Mouse (Mus musculus) testis, adult 2 months (tissue): ENCODE data around the gene Zfp706. TPM values are rescaled to one million over a fixed set of nuclear protein-coding genes. Genes with fewer than 3 reads are reported as not detected.
A peak's percentile ranks its signal among the peaks of the same experiment; 100 is the strongest.
"Not testable (repeated sequence)": the region's sequence is repeated elsewhere in the genome, so short reads cannot be mapped to it uniquely, and the experiment has no call there.

Source experiments
- H3K27ac ChIP-seq: fragments of 200-500 bp; 2 replicates; pipeline ENCODE4 v1.5.1; 2012; ENCODE audit warnings: low read depth, low read length; ENCODE audit not compliant: control insufficient read depth, insufficient read depth
- H3K27me3 ChIP-seq: fragments of 200-500 bp; 2 replicates; pipeline ENCODE4 v1.6.1; 2012; ENCODE audit warnings: mild to moderate bottlenecking, low read length, moderate library complexity; ENCODE audit not compliant: control insufficient read depth, insufficient read depth
- H3K36me3 ChIP-seq: fragments of 200-500 bp; 2 replicates; pipeline ENCODE4 v1.6.1; 2012; ENCODE audit warnings: mild to moderate bottlenecking, low read length; ENCODE audit not compliant: control insufficient read depth, insufficient read depth
- H3K4me1 ChIP-seq: fragments of 200-500 bp; 2 replicates; pipeline ENCODE4 v1.6.1; 2012; ENCODE audit warnings: low read length; ENCODE audit not compliant: control insufficient read depth, insufficient read depth
- H3K4me3 ChIP-seq: fragments of 200-500 bp; 2 replicates; pipeline ENCODE4 v1.5.1; 2012; ENCODE audit warnings: low read depth, mild to moderate bottlenecking, low read length, moderate library complexity, mixed read lengths; ENCODE audit not compliant: control insufficient read depth
- CTCF ChIP-seq: fragments of 200-500 bp; IDR thresholded peaks from 2 replicates; pipeline ENCODE4 v1.5.1; 2012; ENCODE audit warnings: low read depth, mild to moderate bottlenecking, inconsistent platforms, low read length, moderate library complexity; ENCODE audit not compliant: control insufficient read depth, insufficient read depth, insufficient replicate concordance
- POLR2A ChIP-seq: fragments of 200-500 bp; IDR thresholded peaks from 2 replicates; pipeline ENCODE4 v1.6.1; 2012; ENCODE audit warnings: low read depth, mild to moderate bottlenecking, inconsistent platforms, low read length, moderate library complexity; ENCODE audit not compliant: control insufficient read depth
- polyA plus RNA-seq: library from polyadenylated mRNA; depleted of rRNA; stranded (reverse); fragments of >200 nt; gene quantifications from 2 replicates; pipeline ENCODE4 v1.2.3, GENCODE M21; 2012

The Zfp706 gene
- polyA plus RNA-seq, 1 experiment, result 74.4 TPM

- H3K4me1 ChIP-seq, result peaks cover 4% of the 10 kb centered on the region
- H3K27me3 ChIP-seq, result no peaks in the 10 kb centered on the region
- TF ChIP-seq CTCF (no peak), POLR2A (no peak)
- H3K36me3 ChIP-seq, result no peaks in the 10 kb centered on the region
- H3K4me3 ChIP-seq, result no peak overlapping the region
- H3K27ac ChIP-seq, result peak overlapping the region; percentile 17; the same call in 1 of the 2 replicates
These were observed 973 bp upstream of the Zfp706 start for GRCm38 (mm10) chr15:37008546-37008945.

GRCm38 (mm10) chr15:37007959-37008419 lies 416 bp upstream of the Zfp706 start:
- no peak for TF ChIP-seq POLR2A
- no peak for TF ChIP-seq CTCF
- Histone ChIP-seq H3K27me3 (no peaks in the 10 kb centered on the region), H3K36me3 (no peaks in the 10 kb centered on the region; the same call in 1 of the 2 replicates), H3K27ac (peak overlapping the region; percentile 97), H3K4me1 (peaks cover 4% of the 10 kb centered on the region), H3K4me3 (peak overlapping the region; percentile 88)

- Histone ChIP-seq H3K4me1 (peaks cover 4% of the 10 kb centered on the region), H3K36me3 (no peaks in the 10 kb centered on the region; the same call in 1 of the 2 replicates), H3K27me3 (no peaks in the 10 kb centered on the region), H3K27ac (peak overlapping the region; percentile 94), H3K4me3 (peak overlapping the region; percentile 88)
- no peak for TF ChIP-seq POLR2A
- TF ChIP-seq CTCF, result no peak
These were observed 953 bp downstream of the Zfp706 start for GRCm38 (mm10) chr15:37006475-37007164.

- H3K4me1 ChIP-seq, result peaks cover 4% of the 10 kb centered on the region
- H3K4me3 ChIP-seq, result peak overlapping the region; percentile 88
- H3K27me3 ChIP-seq, result no peaks in the 10 kb centered on the region
- H3K27ac ChIP-seq, result peak overlapping the region; percentile 94
- H3K36me3 ChIP-seq, result no peaks in the 10 kb centered on the region; the same call in 1 of the 2 replicates
- TF ChIP-seq CTCF (no peak), POLR2A (no peak)
These were observed 1.6 kb downstream of the Zfp706 start for GRCm38 (mm10) chr15:37005793-37006474.

GRCm38 (mm10) chr15:37004858-37005257 lies 2.7 kb downstream of the Zfp706 start:
- H3K4me3 ChIP-seq, result no peak overlapping the region
- H3K4me1 ChIP-seq, result peaks cover 4% of the 10 kb centered on the region
- H3K36me3 ChIP-seq, result no peaks in the 10 kb centered on the region; the same call in 1 of the 2 replicates
- TF ChIP-seq POLR2A (no peak), CTCF (no peak)
- H3K27ac ChIP-seq, result no peak overlapping the region
- no peaks in the 10 kb centered on the region for H3K27me3 ChIP-seq

GRCm38 (mm10) chr15:37002276-37002675 lies 5.3 kb downstream of the Zfp706 start:
- Histone ChIP-seq H3K4me1 (peaks cover 4% of the 10 kb centered on the region), H3K36me3 (no peaks in the 10 kb centered on the region; the same call in 1 of the 2 replicates), H3K27ac (no peak overlapping the region), H3K4me3 (no peak overlapping the region), H3K27me3 (no peaks in the 10 kb centered on the region)
- TF ChIP-seq POLR2A, result no peak
- no peak for TF ChIP-seq CTCF

GRCm38 (mm10) chr15:36999602-37000001 lies 8.0 kb downstream of the Zfp706 start:
- not testable (repeated sequence) for H3K4me1 ChIP-seq, H3K4me3 ChIP-seq, H3K27me3 ChIP-seq, H3K36me3 ChIP-seq
- H3K27ac ChIP-seq, result peak overlapping the region; percentile 53; the same call in 1 of the 2 replicates
